Mouse (Mus musculus) layer of hippocampus, postnatal 25 days (tissue): ENCODE results near the gene Zranb3. TPM values are rescaled to one million over a fixed set of nuclear protein-coding genes. Genes with fewer than 3 reads are reported as not detected.

Experiments used
- DNase-seq, 2 experiments: peaks; one replicate each; pipeline ENCODE4 v3.0.0; 2022; ENCODE audit warnings: mixed read lengths in 2 of 2, low spot score in 1 of 2; ENCODE audit errors: extremely low spot score in 1 of 2
- total RNA-seq, 2 experiments: library from RNA; stranded (reverse); gene quantifications; 2 replicates each; pipeline ENCODE4 v1.2.3; 2021

Zranb3 gene
- total RNA-seq, 2 experiments from 2014 or later, result 6.6 to 7.2 TPM

DNA sequence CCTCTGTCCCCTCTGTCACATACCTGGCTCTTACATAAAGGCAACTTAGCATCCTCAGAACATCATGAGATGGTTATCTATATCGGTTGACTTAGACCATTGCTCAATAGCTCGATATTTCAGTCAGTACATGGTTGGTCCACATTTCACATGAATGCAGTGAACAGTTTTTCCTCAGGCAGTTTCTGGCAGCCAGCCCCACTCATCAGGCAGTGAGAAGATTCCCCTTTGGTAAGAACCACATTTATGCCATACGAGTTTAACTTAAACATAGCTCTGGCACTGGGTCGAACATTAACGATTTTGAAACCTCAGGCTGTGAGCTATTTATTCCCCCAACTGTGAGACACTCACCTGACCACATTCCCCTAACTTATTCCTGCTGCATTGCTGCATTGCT, 154.1 kb downstream of the Zranb3 start:
- no peak for DNase-seq

DNA sequence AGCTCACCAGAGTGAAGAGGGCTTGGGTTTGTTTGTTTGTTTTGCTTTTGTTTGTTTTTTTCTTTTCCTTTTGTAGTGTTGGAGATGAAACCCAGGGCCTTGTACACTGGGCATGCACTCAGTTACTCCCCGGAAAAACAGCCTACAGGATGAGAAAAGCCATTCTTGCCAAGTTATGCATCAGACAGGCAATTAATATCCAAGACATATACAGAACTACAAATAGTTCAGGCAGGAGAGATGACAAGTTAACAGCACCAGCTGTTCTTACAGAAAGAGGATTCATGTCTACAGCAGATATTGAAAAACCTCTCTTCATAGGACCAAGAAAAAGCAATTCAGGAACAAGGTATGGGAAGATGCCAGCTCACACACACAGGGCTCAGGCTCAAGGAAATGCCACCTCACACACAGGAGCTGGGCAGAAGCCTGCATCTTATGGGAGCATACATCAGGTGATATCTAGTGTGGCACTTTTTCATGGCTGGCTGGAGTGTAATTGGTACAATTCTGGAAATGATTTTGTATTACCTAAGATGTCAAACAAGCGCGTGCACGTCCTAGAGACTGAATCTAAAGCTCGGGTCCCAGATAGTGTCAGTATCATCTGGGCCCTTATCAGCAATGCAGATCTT, 156.1 kb downstream of the Zranb3 start:
- DNase-seq, result no peak

DNA sequence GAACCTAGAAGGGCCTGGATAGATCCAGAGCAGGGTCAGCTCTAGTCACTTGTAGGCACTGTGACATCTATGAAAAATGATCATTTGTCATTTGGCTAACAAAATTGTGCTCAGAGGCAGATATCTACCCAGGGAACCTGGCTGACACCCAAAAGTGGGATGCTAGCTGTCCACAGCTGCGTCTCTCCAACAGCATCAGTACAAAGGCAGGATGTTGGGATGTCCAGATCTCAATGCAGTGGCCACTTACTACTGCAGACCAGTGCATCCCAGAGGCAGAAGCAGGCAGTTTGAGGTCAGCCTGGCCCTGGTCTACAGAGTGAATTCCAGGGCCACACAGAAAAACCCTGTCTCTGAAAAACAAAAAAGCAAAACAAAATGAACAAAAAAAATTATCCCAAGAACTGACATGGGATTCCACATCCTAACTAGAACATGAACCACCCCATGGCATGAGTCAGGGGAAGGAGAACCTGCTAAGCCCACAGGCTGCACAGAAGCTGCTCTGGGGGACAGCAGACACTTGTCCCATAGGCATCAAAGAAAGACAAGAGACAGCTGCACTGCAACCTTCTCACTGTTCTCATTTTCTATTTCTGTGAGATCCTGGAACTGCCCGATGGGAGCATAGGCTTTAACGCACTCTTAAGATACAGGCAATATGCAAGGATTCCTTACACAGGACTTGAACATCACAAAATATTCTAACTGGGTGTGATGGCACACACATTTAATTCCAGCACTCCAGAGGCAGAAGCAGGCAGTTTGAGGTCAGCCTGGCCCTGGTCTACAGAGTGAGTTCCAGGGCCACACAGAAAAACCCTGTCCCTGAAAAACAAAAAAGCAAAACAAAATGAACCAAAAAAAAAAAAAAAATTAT, 156.9 kb downstream of the Zranb3 start:
- DNase-seq, result no peak

DNA sequence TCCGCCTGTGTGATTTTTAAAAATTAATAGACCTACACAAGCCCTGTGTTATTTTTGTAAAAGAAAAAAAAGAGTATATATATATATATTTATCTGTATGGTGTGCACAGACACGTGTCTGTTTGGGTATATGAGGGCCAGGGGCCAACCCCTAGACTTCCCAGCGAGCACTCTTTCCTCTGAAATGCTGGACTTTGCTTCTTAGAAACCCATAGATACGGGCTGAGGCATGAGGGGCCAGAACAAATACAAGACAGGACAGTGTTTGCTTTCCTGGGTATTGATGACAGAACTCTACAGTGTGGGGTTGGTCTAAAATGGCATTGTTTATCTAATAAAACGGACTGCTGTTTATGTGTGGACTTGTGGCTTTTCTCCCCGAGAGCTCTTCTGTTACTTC, 159.3 kb downstream of the Zranb3 start:
- DNase-seq, result no peak

DNA sequence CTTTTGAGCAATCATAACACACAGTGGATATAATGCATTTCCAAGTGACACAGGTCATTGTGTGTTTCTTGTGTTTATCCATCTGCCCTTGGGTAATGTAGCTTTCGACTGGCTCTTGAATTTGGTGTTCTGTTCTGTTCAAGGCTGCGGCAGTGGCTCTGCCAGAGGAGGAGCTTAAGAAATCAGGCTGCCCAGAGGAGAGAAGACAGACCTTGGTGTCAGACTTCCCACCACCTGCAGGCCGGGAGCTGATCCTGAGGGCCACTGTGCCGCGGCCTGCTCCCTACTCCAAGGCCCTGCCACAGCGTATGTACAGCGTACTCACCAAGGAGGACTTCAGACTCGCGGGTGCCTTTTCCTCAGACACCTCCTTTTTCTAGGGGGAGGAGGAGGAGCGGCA, 160.6 kb downstream of the Zranb3 start:
- DNase-seq, result no peak

DNA sequence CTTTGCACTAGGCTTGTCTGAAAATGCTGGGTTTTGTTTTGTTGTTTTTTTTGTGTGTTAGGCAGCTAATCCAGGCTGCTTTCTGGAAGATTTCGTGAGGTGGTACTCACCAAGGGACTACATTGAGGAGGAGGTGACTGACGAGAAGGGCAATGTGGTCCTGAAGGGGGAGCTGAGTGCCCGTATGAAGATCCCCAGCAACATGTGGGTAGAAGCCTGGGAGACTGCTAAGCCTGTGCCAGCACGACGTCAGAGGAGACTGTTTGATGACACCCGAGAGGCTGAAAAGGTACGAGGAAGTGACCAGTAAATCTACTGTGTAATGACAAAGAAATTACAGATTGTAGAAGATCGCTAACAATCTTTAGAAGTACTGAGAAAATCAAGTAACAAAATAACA, 165.6 kb downstream of the Zranb3 start:
- no peak for DNase-seq

DNA sequence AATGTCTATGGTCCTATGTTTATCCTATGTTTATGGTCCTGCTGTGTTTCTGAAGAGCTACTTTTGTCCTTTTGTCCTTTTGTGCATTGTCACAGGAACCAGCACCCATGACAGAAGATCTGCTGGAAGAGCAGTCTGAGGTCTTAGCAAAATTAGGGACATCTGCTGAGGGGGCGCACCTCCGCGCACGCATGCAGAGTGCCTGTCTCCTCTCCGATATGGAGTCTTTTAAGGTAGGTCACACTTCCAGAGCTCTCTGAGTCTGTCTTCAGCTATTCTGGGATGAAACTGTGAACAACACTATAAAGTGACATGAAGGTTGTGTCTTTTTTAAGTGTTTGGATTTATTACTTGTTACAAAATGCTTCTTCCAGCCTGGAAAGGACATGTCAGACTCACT, 168.5 kb downstream of the Zranb3 start:
- no peak for DNase-seq

DNA sequence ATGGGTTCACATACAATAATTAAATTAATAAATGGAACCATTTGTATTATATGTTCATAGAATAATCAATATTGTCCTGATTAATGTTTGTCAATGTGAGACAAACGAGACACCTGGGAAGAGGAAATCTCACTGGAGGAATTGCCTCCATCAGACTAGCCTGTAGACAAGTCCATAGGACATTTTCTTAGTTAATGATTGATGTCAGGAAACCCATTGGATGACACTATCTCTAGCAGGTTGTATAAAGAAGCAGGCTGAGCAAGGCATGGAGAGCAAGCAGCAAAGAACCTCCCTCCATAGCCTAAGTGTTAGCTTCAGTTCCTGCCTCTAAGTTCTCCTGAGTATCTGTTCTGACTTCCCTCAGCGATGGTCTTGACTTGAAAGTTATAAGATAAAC, 169.4 kb downstream of the Zranb3 start:
- no peak for DNase-seq

DNA sequence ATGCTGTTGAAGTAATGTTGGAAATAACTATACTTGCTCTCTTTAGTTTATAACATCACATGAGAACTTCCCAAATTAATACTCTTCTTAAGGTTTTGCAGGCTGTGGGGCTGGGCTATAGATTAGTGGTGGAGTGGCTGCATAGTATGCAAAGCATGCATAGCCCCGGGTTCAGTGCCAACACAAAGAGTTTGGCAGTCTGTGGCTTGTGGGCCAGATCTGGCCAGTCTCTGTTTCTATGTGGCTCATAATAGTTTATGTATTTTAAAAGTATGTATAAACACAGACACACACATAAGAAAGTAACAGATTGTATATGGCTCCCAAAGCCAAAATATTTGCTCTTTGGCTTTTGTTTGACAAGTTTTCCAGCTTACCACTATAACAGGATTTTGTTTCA, 187.0 kb downstream of the Zranb3 start:
- DNase-seq, result no peak

DNA sequence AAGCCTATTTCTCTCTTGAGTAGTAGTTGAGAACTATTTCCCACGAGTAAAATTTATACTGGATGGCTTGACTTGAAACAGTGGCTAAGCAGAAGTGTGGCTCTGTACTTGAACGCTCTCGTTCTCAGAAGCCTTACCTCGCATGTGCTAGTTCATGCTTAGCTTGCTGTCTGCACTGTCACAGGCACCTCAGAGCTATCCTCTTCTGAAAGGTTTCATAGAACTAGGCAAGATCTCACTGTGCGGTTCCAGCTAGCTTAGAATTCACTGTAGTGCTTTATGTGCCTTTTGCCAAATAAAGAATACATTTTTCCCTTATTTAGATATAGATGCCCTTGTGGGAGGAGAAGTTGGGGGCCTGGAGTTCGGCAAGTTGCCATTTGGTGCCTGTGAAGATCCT, 187.5 kb downstream of the Zranb3 start:
- DNase-seq, result no peak

DNA sequence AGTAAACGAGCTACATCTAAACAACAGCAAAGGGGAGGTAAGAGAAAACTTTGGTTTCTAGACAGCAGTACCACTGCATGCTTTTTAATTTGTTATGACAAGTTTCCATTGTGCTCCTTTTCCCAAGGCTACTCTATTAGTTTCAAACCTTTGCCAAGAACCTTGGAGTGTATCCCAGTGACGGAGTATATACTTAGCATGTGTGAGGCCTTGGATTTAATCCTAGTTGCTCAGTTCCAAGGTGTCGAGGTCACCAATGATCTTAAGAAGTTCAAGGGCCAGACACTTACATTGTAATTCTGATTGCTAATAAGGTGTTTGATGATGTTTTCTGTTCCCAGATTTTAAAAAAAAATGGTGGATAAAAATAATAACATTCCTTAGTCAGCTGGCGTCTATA, 189.7 kb downstream of the Zranb3 start:
- no peak for DNase-seq

DNA sequence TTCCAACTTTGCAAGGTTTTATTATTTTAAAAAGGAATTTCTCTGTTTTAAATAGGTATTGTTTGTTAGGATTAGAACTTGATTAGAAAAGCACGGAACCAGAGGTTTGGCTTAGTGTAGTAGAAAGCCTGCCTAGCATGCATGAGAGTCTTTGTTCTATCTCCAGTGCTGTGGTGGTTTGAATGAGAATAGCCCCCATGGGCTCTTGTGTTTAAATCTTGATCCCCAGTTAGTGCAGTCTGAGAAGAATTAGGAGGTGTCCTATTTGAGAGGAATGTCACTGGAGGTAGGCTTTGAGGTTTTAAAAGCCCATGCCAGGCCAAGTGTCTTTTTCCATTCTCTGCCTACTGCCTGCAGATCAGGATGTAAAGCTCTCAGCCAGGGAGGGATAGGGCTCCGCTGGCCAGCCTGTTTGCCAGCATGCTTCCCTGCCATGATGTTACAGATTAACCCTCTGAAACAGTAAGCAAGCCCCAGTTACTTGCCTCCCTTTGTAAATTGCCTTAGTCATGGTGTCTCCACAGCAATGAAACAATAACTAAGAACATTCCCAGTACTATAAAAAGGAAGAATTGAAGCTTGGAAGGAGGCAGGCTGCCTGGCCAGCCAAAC, 198.0 kb downstream of the Zranb3 start:
- DNase-seq, result no peak

Other genes starting within 250 kb of the Zranb3 start
- gene Map3k19, start 248.0 kb downstream of the Zranb3 start, total RNA-seq, result 1 to 10 TPM; 3.8 to 5.3 TPM
- 10 to 100 TPM; 65.9 to 67.9 TPM for gene Rab3gap1, start 234.3 kb downstream of the Zranb3 start, total RNA-seq
- 100 to 1,000 TPM; 193 to 273 TPM for gene R3hdm1, start 254 bp upstream of the Zranb3 start, total RNA-seq
- 10 to 100 TPM; 58.8 to 59.9 TPM for gene Ubxn4, start 140.9 kb upstream of the Zranb3 start, total RNA-seq
- gene Lct, start 225.3 kb upstream of the Zranb3 start, total RNA-seq, result 10 to 100 TPM; 61.6 to 63.3 TPM